Mouse (Mus musculus) left cerebral cortex, postnatal 25 days (tissue): ENCODE results near the gene Pxdc1. TPM values are rescaled to one million over a fixed set of nuclear protein-coding genes. Genes with fewer than 3 reads are reported as not detected.

Source experiments
- DNase-seq, 2 experiments: peaks; one replicate each; pipeline ENCODE4 v3.0.0; 2022; ENCODE audit warnings: low spot score in 2 of 2, mixed read lengths in 1 of 2
- intact Hi-C: fragments of 180-260 bp; cut with DNase I; formaldehyde crosslinking; loops from one replicate; pipeline ENCODE4 v1.15.1; 2025
- total RNA-seq, 2 experiments: library from RNA; stranded (reverse); gene quantifications; 2 replicates each; pipeline ENCODE4 v1.2.3; 2021

The Pxdc1 gene
- total RNA-seq, 2 experiments from 2014 or later: 5.9 to 7.1 TPM

- intact Hi-C loops: loop anchor here (2.0 kb wide), 1 partner anchor 142 kb away; no protein-coding TSS in a partner anchor
- DNase-seq: peak; percentile 20 to 31
These were observed 689 bp downstream of the Pxdc1 start for GRCm38 (mm10) chr13:34652353-34653241.

DNA sequence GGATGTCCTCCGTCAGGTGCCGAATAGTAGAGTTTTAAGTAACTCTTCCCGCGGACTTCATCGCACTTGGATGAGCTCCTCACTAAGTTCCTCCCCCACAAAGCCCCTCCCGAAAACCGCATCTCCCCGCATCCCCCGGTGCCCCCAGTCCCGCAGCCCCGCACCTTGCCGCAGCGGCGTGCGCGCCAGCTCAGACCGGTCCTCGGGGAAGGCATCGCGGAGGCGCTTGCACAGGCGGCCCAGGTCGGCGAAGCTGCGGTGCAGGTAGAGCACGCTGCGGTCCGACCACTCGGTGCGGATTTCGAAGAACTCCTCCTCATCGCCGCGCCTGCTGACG is 1.3 kb downstream of the Pxdc1 start:
- no peak for DNase-seq
- intact Hi-C loops: loop anchor here (2.0 kb wide), 1 partner anchor 143 kb away; no protein-coding TSS in a partner anchor

- DNase-seq: no peak
- intact Hi-C loops: no loop called here
These were observed 1.8 kb downstream of the Pxdc1 start for GRCm38 (mm10) chr13:34651474-34651991.

- DNase-seq: peak in 1 of 2 experiments; percentile 52
- intact Hi-C loops: no loop called here
These were observed 2.3 kb downstream of the Pxdc1 start for GRCm38 (mm10) chr13:34650953-34651352.

GRCm38 (mm10) chr13:34650371-34650770 is 2.9 kb downstream of the Pxdc1 start:
- no peak for DNase-seq
- intact Hi-C loops: no loop called here

- no peak for DNase-seq
- intact Hi-C loops: no loop called here
These were observed 5.5 kb downstream of the Pxdc1 start for GRCm38 (mm10) chr13:34647751-34648150.

DNA sequence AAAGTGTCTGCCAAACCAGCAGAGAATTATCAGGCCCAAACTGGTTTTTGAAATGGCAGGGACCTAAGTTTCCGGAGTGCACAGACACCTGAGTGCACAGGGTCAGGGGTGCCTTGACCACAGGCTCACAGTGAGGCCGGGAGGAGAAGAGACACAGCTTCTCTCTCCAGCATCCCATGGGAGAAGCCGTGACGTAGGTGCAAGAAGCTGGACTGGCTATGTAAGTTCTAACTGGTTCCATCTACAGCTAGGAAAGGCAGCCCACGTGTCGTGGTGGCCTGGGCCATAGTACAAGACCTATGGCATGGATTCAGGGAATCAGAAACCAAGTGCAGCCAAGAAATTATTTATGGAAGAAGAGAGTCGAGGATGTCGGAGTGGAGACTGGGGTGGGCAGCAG is 6.1 kb downstream of the Pxdc1 start:
- intact Hi-C loops: no loop called here
- DNase-seq: no peak

DNA sequence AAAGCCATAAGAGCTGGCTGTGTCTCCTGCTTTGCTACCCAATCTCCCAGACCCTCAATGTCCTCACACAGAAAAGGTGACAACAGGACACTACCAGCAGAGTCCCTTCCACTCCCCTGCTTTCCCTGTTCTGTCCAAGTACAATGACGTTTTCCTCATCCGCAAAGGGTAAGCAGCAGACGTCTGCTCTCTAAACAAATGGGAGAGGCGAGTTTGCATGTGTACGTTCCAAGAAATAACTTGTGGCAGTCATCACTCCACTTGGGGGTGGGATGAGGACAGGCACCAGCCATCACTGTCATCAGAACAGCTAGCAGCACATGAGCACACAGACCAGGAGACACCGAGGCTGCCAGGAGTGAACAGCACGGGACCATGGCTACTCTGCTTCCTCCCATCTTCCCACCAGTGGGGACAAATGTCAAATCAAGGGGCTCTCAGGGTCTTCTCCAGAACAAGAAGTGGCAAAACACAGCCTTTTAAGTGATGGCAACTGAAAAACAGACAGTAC is 7.0 kb downstream of the Pxdc1 start:
- intact Hi-C loops: no loop called here
- DNase-seq: no peak

DNA sequence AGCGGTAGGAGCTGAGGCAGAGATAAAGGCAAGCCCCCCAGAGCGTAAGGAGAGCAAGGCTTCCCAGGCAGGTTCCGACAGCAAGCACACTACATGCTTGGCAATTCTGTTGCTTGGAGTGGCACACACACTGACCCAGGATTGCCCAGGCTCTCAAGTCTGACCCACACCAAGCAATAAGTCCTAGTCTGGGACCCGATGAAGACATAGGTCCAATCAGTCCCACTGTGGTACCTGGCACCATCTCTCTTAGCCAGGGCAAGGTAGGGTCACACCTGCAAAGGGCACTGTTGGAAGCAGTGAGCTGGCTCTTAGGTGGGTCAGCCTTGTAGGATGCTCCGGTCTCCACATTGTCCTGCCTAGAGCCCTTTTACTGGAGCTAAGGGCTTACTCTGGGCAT is 7.8 kb downstream of the Pxdc1 start:
- intact Hi-C loops: no loop called here
- no peak for DNase-seq

- no peak for DNase-seq
- intact Hi-C loops: loop anchor here (5.0 kb wide), 2 partner anchors 328 to 383 kb away; partner anchors contain the start of gene Eci2
These were observed 8.9 kb downstream of the Pxdc1 start for GRCm38 (mm10) chr13:34644401-34644800.

- intact Hi-C loops: loop anchor here (1.0 to 5.0 kb wide), 4 partner anchors 151 to 383 kb away; partner anchors contain the start of gene Eci2
- no peak for DNase-seq
These were observed 9.4 kb downstream of the Pxdc1 start for GRCm38 (mm10) chr13:34643926-34644325.

- intact Hi-C loops: loop anchor here (1.0 to 5.0 kb wide), 4 partner anchors 152 to 384 kb away; partner anchors contain the start of gene Eci2
- peak; percentile 64 to 70 for DNase-seq
These were observed 10.1 kb downstream of the Pxdc1 start for GRCm38 (mm10) chr13:34642941-34643875.

- DNase-seq: no peak
- intact Hi-C loops: loop anchor here (5.0 kb wide), 2 partner anchors 331 to 386 kb away; partner anchors contain the start of gene Eci2
These were observed 12.2 kb downstream of the Pxdc1 start for GRCm38 (mm10) chr13:34641066-34641465.

- intact Hi-C loops: loop anchor here (1.0 to 5.0 kb wide), 3 partner anchors 294 to 589 kb away; no protein-coding TSS in a partner anchor
- DNase-seq: peak; percentile 85 to 88
These were observed 17.3 kb downstream of the Pxdc1 start for GRCm38 (mm10) chr13:34635978-34636377.

- intact Hi-C loops: no loop called here
- DNase-seq: no peak
These were observed 23.0 kb downstream of the Pxdc1 start for GRCm38 (mm10) chr13:34630319-34630718.

DNA sequence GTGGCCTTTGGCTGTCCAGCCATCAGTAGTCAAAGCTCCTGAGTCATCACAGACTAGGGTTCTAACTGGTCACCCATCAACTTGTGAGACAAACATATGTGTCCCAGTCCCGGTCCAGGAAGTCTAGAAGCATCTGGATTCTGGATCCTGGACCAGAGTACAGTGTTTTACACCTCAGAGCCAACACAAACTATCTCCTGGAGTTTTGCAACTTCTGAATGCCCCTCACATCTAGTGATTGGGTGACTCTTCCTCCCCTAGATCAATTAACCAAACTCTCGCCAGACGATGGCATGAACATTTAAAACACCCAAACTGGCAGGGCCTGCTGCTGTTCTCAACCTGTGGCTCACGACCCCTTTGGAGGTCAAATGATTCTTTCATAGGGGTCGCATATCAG is 23.5 kb downstream of the Pxdc1 start:
- intact Hi-C loops: no loop called here
- DNase-seq: no peak

GRCm38 (mm10) chr13:34627446-34627845 is 25.8 kb downstream of the Pxdc1 start:
- intact Hi-C loops: no loop called here

GRCm38 (mm10) chr13:34624414-34624813 is 28.9 kb downstream of the Pxdc1 start:
- DNase-seq: no peak
- intact Hi-C loops: no loop called here

More at GRCm38 (mm10) chr13:34627446-34627845, 25.8 kb downstream of the Pxdc1 start:
- no peak for DNase-seq

DNA sequence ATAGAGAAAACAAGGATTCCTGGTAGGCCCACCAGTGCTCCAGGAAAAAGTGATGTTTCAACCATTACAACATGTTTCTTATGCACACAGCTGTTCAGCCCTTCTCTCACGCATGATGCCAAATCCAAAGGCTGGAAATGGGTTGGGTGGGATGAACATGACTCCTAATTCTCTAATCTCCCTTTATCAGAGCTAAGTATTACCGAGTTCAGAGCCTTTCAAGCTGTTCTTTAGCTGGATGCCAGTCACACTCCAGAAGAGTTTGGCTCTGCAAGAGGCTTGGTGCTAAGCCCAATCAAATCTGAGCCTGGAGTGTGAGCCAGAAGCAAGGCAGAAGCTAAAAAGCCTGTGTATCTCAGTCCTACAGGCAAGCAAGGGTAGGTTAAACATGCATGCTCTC is 40.9 kb downstream of the Pxdc1 start:
- DNase-seq: peak in 1 of 2 experiments; percentile 21
- intact Hi-C loops: no loop called here
